Mouse (Mus musculus) layer of hippocampus, adult 18-20 months (tissue): Measurements from ENCODE around the gene Cltc. TPM values are rescaled to one million over a fixed set of nuclear protein-coding genes. Genes with fewer than 3 reads are reported as not detected.
"Not testable (repeated sequence)": the region's sequence is repeated elsewhere in the genome, so short reads cannot be mapped to it uniquely, and the experiment has no call there.

Experiments
- DNase-seq, 2 experiments: peaks; one replicate each; pipeline ENCODE4 v3.0.0; 2022; ENCODE audit warnings: low spot score in 2 of 2
- long read RNA-seq: library from polyadenylated mRNA; stranded (forward); transcript quantifications from one replicate; pipeline ENCODE4 v2.0.0, GENCODE M21; 2021
- total RNA-seq, 2 experiments: library from RNA; stranded (reverse); gene quantifications; 2 replicates each; pipeline ENCODE4 v1.2.3; 2021

Cltc gene
- 100 to 1,000 TPM; 434 to 477 TPM for total RNA-seq
- long read RNA-seq, full-length matches to known transcripts = 136 of 213 reads
- long read RNA-seq, partial matches to known transcripts = 55 of 213 reads
- long read RNA-seq, other reads (novel, unspliced or antisense) = 22 of 213 reads

DNA sequence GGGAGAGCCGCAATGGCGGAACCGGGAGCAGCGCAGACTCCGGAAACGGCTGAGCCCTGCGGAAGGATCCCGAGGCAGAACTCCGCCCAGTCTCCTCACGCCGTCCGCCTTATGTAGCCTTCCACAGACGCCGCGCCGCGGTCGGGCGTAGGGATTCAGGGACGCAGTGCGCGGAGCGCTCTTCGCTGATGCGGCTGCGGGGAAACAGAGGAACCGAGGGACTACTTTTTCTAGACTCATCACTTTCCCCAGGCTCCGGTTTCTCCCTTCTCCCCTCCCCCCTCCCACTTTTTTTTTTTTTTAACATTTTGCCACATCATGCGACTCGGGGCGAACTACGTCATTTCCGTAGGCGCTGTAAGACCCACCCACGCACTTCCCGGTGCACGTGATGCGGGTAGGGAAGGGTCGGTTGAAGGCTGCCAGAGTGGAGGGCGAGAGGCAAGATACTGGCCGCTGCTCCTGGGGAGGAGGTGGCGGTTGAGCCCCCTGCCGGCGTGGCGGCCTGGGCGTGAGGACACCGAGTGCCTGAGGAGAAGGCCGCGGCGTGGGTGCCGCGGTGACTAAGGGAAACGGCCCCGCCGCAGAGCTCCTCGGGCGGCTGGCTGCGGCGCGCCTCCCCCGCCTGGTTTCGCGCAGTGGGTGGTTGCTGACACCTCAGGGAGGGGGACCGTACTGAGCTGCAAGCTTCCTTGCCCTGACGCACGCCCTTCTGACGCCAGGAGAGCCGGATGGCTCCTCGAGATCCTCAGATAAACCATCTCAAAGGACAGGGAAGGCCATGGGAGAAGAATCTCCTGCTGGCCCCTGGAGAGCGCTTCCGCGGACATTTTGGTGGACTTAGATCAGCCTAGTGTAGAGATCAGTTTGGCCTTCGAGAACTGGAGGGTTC, at the start of gene Cltc:
Cltc (minus strand) TSS at position 86 of the 892 bp plus-strand sequence.
- DNase-seq = peak; percentile 97

DNA sequence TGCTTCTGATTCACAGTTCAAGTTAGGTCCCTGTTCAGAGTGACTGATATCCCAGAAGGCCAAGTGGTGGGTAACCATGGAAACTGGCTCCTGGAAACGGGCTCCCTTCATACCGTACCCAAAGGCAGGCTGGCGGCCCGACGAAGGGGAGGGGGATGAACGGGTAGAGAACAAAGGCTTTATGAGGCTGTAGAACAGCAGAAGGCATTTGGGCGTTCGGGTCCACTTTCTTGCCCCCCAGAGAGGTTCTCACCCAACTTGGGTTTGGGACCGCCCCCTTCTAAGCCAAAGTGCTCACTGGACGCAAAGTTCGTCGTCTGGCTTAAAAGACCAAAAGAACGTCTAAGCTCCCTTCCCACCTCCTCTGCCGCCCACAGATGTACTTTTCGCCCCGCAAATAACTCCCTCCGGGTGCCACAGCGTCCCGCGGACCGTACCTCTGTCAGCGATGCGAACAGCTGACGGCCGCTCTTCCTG, 49.7 kb upstream of the Cltc start:
- peak; percentile 64 to 84 for DNase-seq

DNA sequence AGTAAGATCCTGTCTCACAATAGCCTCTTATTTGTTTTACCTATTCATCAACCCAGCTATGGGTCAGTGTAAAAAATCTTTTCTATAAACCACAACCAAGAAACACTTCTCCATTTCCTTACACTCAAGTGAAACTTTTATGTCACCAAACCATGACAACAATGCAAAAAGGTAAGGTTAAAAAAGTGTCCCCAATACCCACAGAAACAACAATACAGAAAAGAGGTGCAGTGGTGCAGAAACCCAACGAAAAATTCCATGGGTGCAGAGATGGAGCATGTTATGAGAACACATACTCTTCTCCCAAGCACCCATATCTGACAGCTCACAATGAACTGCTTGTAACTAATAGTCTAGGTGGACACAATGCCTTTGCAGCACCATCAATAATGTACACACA, 36.8 kb upstream of the Cltc start:
- DNase-seq = no peak

DNA sequence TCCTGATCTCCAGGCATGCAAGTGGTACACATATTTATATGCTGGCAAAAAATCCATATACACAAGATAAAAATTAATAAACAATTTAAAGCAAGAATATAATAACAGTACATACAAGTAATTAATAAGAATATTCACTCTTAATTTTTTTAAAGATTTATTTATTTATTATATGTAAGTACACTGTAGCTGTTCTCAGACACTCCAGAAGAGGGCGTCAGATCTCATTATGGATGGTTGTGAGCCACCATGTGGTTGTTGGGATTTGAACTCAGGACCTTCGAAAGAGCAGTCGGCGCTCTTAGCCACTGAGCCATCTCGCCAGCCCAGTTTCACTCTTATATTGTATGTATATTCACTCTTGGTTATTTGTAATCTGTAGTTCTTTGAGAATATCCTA, 30.1 kb upstream of the Cltc start:
- not testable (repeated sequence) for DNase-seq

DNA sequence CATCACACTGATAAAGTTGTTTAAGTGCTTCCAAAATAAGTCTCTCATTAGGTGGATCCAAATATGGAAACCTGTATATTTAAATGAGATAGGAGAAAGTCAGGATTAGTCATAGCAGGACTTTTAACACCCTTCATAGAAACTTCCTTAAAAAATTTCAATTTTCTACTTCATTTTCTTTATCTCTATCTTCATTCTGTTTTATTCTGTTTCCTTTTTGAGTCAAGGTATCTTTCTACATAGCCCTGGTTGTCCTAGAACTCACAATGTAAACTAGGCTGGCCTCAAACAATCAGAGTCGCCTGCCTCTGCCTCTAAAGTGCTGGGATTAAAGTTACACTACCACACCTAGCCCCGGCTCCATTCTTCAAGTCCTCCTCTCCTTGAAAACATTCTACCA, 28.4 kb upstream of the Cltc start:
- no peak for DNase-seq

DNA sequence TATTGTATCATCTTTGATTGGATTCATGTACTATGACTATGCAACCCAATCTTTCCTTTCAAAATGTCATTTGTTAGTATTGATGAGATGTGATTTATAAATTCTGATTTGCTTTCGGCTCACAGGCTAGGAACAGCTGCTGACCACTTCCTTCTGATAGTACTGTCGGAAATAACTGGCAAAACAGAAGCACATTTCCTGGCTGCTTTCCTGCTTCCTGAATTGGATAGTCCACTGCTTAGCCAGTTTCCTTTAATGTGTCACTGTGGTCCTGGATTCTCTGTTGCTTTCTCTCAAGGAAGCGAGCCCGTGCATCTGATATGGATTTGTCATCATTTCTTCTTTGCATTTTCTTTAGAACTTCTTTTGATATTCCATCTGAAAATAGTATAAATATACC, 12.5 kb upstream of the Cltc start:
- DNase-seq = no peak

DNA sequence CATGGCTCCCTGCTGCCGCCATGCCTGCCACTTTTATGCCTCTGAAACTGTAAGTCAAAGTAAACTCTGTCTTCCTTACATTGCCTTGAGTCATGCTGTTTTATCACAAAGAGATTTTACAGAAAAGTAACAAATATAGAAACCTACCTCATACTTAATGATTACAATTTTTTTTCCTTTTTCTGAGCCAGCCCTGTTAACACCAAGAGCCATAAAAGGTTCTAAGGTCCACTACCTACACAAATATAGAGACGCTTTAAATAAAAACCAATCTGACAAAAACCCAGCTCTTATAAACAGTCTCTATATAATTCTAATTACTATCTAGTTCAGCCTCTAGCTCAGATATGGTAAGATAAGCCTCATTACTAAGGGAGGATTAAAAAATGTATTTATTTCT, 7.1 kb upstream of the Cltc start:
- no peak for DNase-seq

DNA sequence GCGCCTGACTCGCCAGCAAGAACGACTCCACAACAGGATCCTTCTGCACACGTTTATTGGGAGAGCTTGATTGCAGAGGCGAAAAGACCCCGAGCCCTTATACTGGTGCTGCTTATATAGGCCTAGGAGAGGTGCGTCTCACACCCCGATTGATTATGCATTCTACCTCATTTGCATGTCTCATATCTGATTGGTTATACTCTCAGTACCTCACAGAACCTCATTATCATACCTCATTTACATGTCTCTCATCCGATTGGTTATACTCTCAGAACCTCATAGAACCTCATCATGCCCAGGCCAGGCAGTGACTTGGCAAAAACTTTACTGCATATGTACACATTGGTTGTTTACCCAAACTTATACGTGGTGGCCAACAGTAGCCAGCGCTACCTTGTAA, 5.8 kb upstream of the Cltc start:
- not testable (repeated sequence) for DNase-seq

DNA sequence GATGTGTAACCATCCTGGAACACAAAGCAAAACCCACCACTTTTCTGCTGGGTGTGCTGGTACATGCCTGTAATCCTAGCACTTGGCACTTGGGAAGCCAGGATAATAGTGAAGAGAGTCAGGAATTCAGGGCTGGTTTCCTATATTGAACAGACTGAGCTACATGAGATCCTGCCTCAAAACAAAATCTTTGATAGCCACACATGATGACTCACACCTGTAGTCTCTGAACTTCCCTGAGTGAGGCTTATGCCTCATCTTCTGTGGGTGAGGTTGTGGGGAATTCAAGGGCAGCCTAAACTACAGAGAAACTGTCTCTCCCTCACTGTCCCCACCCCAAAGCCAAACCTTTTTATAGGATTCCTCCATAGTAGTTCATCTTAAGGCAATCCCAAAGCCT, 3.0 kb upstream of the Cltc start:
- no peak for DNase-seq

DNA sequence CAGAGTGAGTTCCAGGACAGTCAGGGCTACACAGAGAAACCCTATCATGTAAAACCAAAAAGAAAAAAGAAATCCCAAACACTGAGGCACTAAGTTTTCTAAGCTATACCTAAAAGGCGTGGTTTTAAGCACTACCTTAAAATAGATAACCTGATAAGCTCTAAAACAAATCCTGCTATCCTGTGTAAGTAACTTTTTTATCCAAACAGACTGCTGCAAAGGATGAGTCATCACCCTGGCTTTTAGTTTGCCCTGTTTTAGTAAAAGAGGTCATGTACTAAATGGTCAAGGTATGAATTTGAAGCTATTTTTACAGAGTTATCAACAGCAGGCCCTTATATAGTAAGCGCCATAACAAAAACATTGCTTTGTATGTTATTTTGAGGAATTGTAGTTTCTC, 2.5 kb upstream of the Cltc start:
- DNase-seq = no peak

DNA sequence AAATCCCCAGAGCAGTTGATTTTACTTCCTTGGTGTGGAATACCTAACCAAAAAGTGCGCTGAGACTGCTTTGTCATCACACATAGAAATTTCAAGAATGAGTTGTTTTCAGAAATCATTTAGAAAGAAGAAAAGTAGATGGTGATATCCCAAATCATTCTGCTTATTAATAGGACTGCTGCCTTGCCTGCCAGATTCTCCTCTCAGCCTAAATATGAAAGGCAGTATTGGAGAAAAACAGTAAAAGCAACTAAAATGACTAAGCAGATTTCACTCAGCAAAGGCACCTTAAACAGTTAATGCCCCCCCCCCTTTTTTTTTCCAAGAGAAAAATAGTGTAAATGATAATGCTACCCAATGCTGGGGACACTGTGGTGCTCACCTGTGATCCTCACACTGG, 1.9 kb upstream of the Cltc start:
- no peak for DNase-seq

DNA sequence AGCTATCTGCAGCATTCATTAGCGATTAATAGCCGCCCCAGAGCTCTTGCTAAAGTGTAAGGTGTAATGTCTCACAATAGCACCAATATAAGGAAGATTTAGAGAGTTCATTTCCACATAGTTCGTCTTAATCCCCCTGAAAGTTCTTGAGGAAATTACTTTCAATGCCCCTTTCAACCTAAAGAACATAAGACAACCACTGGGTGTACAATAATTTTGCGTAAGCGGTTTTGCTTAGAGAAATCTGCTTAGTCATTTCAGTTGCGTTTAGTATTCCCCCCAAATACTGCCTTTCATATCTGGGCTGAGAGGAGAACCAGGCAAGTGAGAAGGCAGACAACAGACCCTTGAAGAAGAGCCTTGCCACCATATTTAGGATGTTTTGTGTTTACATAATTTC, 1.2 kb upstream of the Cltc start:
- DNase-seq = no peak

DNA sequence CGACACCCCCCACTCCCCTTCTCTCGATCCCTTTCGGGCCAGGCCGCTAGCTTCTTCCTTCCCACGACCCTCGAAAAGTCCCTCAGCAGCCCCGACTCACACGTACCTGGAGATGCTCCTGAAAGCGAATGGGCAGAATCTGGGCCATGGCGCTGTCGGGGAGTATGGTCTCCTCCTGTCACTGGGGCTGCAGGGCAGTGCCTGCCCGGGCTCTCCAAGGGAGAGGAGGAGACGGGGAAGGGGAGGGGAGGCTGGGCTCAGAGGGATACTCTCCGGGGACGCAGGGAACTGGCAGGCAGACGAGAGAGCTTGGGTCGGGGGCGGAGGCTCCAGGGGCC, 254 bp downstream of the Cltc start:
- DNase-seq = no peak

DNA sequence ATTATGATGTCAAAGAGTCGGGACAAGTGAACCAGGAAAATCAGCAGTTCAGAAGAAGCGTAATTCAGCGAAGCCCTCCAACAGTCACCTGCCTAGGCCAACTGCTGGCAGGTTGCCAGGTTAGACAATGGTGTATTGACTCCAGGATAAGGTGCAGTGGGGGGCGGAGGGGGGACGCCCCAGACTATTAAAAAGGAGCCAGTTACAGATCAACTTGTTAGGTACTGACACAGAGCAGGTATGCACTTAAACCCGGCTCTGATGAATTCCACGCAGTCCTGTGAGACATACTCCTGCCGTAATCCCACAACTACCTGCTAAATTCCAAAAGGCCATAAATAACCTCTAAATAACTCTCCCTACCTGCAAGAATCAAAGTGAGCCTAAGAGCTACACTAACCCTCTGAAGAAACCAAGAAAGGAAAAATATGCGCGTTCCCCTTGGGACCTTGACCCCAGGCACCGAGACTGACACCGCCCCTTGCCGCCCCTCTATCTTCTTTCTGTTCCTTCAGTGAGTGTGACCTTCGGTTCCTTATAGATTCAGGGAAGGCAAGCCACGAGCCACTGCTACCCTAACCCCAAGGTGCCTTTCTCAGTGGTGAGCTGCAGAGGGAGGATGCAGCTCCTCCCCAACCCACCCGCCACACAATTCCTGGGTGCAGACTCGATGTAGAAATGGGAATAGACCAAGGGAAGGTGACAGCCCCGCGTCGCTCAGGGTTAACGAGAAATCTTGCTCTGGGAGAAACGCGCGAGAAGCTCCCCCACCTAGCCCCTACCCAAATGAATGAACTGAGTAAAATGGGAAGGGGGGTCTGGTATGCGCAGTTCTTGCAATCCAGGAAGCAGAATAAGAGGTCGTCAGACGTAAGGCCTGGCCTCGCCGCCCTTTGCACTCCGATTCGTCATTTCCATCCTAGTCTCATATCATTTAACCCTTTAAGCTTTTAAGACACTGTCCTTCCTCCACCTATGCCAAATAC, 916 bp downstream of the Cltc start:
- peak in 1 of 2 experiments; percentile 65 for DNase-seq

DNA sequence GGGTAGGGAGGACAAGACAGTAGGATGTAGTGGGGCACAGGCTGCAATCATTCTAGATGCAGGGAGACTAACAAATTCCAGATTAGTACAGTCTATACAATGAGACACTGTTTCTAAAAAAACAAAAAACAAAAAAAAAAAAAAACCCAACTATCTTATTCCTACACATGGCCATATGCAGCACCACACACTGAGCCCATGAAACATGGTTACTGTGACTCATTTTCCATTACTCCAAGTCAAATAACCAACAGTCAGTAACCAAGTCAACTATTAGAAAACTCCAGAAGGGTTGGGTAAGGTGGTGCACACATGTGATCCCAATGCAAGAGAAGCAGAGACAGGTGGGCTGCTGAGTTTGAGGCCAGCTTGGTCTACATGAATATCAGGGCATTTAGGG, 5.0 kb downstream of the Cltc start:
- no peak for DNase-seq

DNA sequence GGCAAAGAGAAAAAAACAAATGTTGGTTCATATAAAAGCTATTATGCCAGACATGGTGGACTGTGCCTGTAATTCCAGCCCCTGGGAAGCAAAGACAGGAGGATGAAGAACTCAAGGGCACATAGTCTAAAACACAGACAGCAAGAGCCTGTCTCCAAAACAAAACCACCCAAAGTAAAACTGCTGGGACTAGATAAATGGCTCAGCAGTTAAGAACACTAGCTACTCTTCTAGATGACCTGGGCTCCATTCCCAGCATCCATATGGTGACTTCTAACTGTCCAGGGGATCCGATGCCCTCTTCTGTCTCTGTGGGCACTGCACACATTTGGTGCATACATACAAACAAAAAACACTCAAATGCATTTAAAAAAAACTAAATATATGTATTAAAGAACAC, 6.4 kb downstream of the Cltc start:
- DNase-seq = no peak

DNA sequence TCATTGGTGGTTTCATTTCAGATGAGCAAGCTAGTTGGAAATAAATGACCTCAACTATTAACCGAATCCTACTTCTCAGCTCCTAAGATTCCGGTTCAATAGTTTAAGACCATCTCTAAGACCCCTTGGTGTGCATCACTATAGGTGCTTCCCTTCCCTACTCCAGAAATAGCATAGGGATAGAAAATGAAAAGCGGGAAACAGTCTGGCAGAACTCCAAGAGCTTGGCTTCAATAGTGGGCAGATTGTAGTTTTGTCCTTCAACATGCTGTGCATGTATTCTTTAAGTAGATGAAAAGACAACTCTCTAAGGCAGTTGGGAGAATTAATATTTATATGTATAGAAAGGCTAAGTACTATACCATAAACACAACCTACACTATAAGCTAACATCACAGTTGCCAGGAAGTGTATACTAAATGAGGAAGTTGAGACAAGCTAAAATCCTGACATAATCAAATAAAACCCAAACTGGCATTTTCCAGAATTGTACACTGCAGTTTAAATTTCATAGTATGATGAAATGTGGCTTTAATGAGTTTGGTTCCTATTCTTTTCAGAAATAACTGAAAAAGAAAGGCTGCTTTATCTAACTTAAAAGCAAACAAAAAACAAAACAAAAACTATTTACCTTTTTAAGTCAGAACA, 7.5 kb downstream of the Cltc start:
- DNase-seq = no peak

DNA sequence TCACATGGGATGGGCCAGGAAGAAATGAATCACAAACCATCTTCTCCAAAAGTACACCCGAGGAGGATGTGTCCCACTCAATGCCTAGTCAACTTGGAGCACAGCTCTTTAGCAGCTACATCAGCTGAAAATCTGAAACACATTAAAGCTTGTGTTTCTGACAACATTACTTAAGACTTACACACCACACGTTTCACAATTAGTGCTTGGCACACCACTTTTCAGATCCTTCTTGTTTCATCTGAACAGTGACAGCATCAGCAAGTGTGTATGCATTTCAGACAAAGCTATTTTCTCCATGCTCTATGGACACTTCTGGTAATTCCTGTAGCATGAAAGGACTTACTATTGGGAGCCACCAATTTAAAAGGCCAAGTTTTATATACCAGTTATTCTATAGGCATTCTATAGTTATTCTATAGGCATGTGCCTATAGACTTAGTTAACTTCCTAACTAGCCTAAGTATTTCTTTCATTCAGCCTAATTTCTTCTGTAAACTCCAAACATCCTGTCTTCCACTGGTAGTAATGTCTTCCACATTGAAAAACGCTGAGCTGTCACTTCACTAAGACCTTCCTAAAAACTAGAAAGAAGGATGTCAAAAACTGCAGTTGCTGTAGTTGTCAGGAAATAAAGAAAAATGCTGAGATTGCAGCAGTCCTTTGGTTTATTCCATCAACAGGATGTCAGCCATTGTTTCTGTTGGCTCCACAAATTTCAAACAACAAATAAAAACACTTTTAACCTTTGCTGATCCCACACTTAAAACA, 11.5 kb downstream of the Cltc start:
- DNase-seq = no peak

DNA sequence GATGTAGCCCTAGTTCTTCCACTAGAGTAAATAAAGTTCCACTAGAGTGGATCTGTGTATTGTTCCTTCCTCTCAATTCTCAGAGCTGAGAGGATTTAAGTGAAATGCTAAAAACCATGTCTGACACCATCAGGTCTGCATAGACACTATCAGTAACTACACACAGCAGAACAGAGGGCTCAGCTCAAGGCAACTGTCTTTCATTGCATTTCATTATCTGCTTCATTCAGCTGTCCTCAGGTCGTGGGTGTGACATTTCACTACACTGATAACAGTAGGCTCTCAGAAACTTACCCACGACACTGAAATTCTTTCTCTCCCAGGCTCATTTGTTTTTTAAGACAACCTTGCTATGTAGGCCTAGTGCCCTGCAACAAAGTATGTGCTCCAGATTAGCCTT, 14.8 kb downstream of the Cltc start:
- DNase-seq = peak in 1 of 2 experiments; percentile 22

DNA sequence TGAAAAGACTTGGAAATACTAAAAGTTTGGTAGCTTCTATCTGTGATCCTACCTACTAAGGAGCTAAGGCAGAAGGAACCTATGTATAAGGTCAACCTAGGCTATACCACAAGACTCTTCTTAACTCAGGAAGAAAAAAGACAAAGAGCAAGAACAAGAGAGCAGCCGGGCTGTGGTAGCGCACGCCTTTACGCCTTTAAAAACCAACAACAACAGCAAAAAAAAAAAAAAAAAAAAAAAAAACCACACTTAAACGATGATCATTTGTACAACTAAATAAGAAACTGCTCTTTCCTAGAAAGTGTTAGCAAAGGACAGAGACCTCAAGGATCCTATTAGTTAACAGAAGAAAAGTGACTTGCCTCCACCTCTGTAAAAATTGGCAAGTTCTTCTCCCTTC, 15.9 kb downstream of the Cltc start:
- DNase-seq = no peak

DNA sequence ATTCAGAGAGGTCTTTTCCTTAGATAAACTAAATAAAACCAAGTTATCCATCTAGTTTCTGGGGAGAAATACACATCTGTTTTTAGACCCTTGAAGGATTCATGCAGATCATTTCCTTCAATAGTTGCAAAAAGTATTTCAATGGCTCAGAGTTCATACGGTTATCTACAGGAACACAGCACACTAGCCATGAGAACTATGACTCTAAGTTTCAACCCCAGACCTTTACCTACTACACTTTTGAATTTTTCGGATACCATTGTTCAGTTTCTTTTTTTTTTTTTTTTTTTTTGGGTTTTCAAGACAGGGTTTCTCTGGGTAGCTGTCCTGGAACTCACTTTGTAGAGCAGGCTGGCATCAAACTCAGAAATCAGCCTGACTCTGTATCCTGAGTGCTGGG, 17.9 kb downstream of the Cltc start:
- no peak for DNase-seq
